Comparison of ENCODE assay signal across 8 mouse cellular contexts in the genomic region with DNA sequence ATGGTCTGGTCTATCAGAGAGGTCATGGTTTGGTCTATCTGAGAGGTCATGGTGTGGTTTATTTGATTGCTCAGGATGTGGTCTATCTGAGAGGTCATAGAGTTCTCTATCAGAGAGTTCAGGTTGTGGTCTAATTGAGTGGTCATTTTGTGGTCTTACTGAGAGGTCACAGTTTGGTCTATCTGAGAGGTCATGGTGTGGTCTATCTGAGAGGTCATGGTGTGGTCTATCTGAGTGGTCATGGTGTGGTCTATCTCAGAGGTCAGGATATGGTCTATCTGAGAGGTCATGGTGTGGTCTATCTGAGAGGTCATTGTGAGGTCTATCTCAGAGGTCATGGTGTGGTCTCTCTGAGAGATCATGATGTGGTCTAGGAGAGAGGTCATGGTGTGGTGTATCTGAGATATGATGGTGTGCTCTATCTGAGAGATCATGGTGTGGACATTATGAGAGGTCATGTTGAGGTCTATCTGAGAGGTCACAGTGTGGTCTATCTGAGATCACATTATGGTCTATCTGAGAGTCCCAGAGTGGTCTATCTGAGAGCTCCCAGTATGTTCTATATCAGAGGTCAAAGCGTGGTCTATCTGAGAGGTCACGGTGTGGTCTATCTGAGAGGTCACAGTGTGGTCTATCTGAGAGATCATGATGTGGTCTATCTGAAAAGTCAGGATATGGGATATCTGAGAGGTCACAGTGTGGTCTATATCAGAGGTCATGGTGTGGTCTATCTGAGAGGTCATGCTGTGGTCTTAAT. TPM values are rescaled to one million over a fixed set of nuclear protein-coding genes. Genes with fewer than 3 reads are reported as not detected.
A peak's percentile ranks its signal among the peaks of the same experiment; 100 is the strongest.
DNase-seq lines count a peak whose midpoint lies in the region; ATAC-seq and TF ChIP-seq lines count a peak whose summit lies in the region.

No protein-coding gene starts in this region.

- H3K9ac ChIP-seq in kidney, embryonic 14.5 days (ENCODE audit: low read depth, low read length) = no peak overlapping the region
- no peak overlapping the region for H3K9ac ChIP-seq in forebrain, embryonic 11.5 days (ENCODE audit: low read length)
- H3K9ac ChIP-seq in liver, adult 2 months (ENCODE audit: low read depth, low read length) = no peak overlapping the region

- 91% methylated on average over 2 of the region's 2 CpGs for whole genome bisulfite sequencing in kidney, embryonic 14.5 days
- 89% methylated on average over 2 of the region's 2 CpGs for WGBS in forebrain, embryonic 11.5 days
- 79% methylated on average over 2 of the region's 2 CpGs for WGBS in liver, adult 2 months

- DNase-seq in kidney, adult 9 months = no peak
- DNase-seq in forebrain, embryonic 11.5 days (ENCODE audit: low spot score) = peak; percentile 73
- DNase-seq in liver, adult 2 months (ENCODE audit: extremely low read depth, low read depth, low spot score) = peak; percentile 38
- peak; percentile 49 for DNase-seq in retina, postnatal 1 day
- DNase-seq in urinary bladder, postnatal 10 days (ENCODE audit: low spot score) = no peak
- DNase-seq in ovary, adult 18-20 months (ENCODE audit: low spot score) = no peak
- no peak for DNase-seq in kidney, postnatal 36 days

- no peak for TF ChIP-seq CTCF in liver, adult 2 months (IDR thresholded peaks at IDR 0.05; ENCODE audit: low read depth, low read length)

- no peak overlapping the region for H3K27ac ChIP-seq in kidney, embryonic 14.5 days (ENCODE audit: low read depth, low read length)
- no peak overlapping the region for H3K27ac ChIP-seq in forebrain, embryonic 11.5 days (ENCODE audit: low read depth, low read length)
- no peak overlapping the region for H3K27ac ChIP-seq in liver, adult 2 months (replicated peaks; ENCODE audit: insufficient read depth, low read depth, low read length)

- no peaks in the 10 kb centered on the region for H3K36me3 ChIP-seq in kidney, embryonic 14.5 days (ENCODE audit: control insufficient read depth, insufficient read depth, low read length)
- no peaks in the 10 kb centered on the region for H3K36me3 ChIP-seq in forebrain, embryonic 11.5 days (ENCODE audit: control insufficient read depth, insufficient read depth, low read length)
- no peaks in the 10 kb centered on the region for H3K36me3 ChIP-seq in liver, adult 2 months (ENCODE audit: control insufficient read depth, insufficient read depth, low read length)

- H3K4me1 ChIP-seq in kidney, embryonic 14.5 days (ENCODE audit: control insufficient read depth, insufficient read depth, low read length) = no peaks in the 10 kb centered on the region
- no peaks in the 10 kb centered on the region for H3K4me1 ChIP-seq in forebrain, embryonic 11.5 days (replicated peaks; ENCODE audit: control insufficient read depth, insufficient read depth, low read length)
- no peaks in the 10 kb centered on the region for H3K4me1 ChIP-seq in liver, adult 2 months (ENCODE audit: control insufficient read depth, insufficient read depth, low read length)

- no peaks in the 10 kb centered on the region for H3K79me2 ChIP-seq in liver, adult 2 months (ENCODE audit: control insufficient read depth, insufficient read depth, low read length)

- ATAC-seq in kidney, embryonic 14.5 days (ENCODE audit: low FRiP score, low TSS enrichment) = peak; percentile 85
- peak; percentile 78 for ATAC-seq in forebrain, embryonic 11.5 days (replicated peaks; ENCODE audit: low FRiP score)

- TF ChIP-seq POLR2A in liver, adult 2 months (IDR thresholded peaks at IDR 0.05; ENCODE audit: extremely low read depth, insufficient read depth, low read length) = no peak

- H3K4me3 ChIP-seq in kidney, embryonic 14.5 days (ENCODE audit: low read length) = no peak overlapping the region
- no peak overlapping the region for H3K4me3 ChIP-seq in forebrain, embryonic 11.5 days (ENCODE audit: low read depth, low read length)
- H3K4me3 ChIP-seq in liver, adult 2 months (ENCODE audit: insufficient read depth, low read depth, low read length) = no peak overlapping the region

- no peak overlapping the region for H3K4me2 ChIP-seq in kidney, embryonic 14.5 days (replicated peaks; ENCODE audit: low read depth, low read length)
- no peak overlapping the region for H3K4me2 ChIP-seq in forebrain, embryonic 11.5 days (ENCODE audit: low read depth, low read length, severe bottlenecking)

- H3K27me3 ChIP-seq in kidney, embryonic 14.5 days (ENCODE audit: control insufficient read depth, insufficient read depth, low read length) = no peaks in the 10 kb centered on the region
- H3K27me3 ChIP-seq in forebrain, embryonic 11.5 days (ENCODE audit: control insufficient read depth, insufficient read depth, low read length) = no peaks in the 10 kb centered on the region
- H3K27me3 ChIP-seq in liver, adult 2 months (ENCODE audit: control insufficient read depth, insufficient read depth, low read length) = no peaks in the 10 kb centered on the region

- H3K9me3 ChIP-seq in kidney, embryonic 14.5 days (ENCODE audit: control insufficient read depth, low read length) = peaks cover 21% of the 10 kb centered on the region
- peaks cover 21% of the 10 kb centered on the region for H3K9me3 ChIP-seq in forebrain, embryonic 11.5 days (ENCODE audit: control insufficient read depth, low read length)

RNA-seq across cellular contexts. Expression of a gene that starts 11.8 kb away (rescaled TPM):
- polyA plus RNA-seq in kidney, embryonic 14.5 days (2014; fragmentation: Nextera tagmentation; extraction: Ambion mirVana) = not detected in 2 replicates
- polyA plus RNA-seq in forebrain, embryonic 11.5 days (2014; fragmentation: Nextera tagmentation; extraction: Ambion mirVana) = not detected in 2 replicates
- total RNA-seq in liver, adult 2 months (2014; rRNA removed) = not detected in 2 replicates
- polyA plus RNA-seq in liver, adult 2 months (2012; rRNA removed) = not detected in 2 replicates

Comparison
In these comparisons a context has a peak if more than half of its experiments do, and no peak if none do; other contexts are left out.
1. DNase-seq: peak in forebrain, embryonic 11.5 days (single experiment), liver, adult 2 months (single experiment) and retina, postnatal 1 day (single experiment); none in kidney, adult 9 months (single experiment), urinary bladder, postnatal 10 days (single experiment), ovary, adult 18-20 months (single experiment) and kidney, postnatal 36 days (0 of 2).